Mouse (Mus musculus): Measurements from ENCODE around the gene Rabgap1l. TPM values are rescaled to one million over a fixed set of nuclear protein-coding genes. Genes with fewer than 3 reads are reported as not detected.
A peak's percentile ranks its signal among the peaks of the same experiment; 100 is the strongest.

Gene Rabgap1l
- polyA plus RNA-seq, 1 experiment from 2014 or later, result 17.4 TPM

- WGBS, result 86% methylated on average over 1 of the region's 1 CpGs
- ATAC-seq (replicated peaks; ENCODE audit: low FRiP score), result no peak
Measured at GRCm38 (mm10) chr1:160784122-160784521, 8.9 kb downstream of the Rabgap1l start.

DNA sequence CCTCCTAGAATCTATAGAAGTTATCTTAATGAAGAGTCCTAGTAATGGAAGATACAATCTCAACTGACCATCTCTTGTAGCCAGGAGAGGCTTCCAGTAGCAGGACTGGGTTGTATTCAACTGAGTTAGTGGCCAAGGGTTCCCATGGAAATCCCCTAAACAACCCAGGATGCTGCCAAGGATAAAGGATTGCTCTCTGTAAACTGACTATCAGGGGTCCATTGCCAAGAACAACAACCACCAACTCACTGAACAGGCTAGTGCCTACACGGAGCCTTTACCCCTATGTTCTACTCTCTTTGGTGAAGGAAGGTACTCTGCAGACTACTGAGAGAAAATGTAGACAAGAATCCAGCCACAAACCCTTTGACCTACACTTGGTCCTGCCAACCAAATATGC, 18.8 kb downstream of the Rabgap1l start:
- H3K4me3 ChIP-seq (ENCODE audit: low read depth, low read length), result no peak overlapping the region
- no peak overlapping the region for H3K9ac ChIP-seq (ENCODE audit: low read length)
- no peaks in the 10 kb centered on the region for H3K27me3 ChIP-seq (ENCODE audit: control insufficient read depth, insufficient read depth, low read length)
- no peaks in the 10 kb centered on the region for H3K36me3 ChIP-seq (ENCODE audit: control insufficient read depth, insufficient read depth, low read length)
- H3K4me2 ChIP-seq (ENCODE audit: low read depth, low read length, severe bottlenecking), result no peak overlapping the region
- H3K9me3 ChIP-seq (ENCODE audit: control insufficient read depth, low read length), result no peaks in the 10 kb centered on the region
- no peak for ATAC-seq (replicated peaks; ENCODE audit: low FRiP score)
- DNase-seq (ENCODE audit: low spot score), result no peak
- H3K4me1 ChIP-seq (replicated peaks; ENCODE audit: control insufficient read depth, insufficient read depth, low read length), result no peaks in the 10 kb centered on the region
- H3K27ac ChIP-seq (ENCODE audit: low read depth, low read length), result no peak overlapping the region
- 89% methylated on average over 1 of the region's 1 CpGs for WGBS

More at GRCm38 (mm10) chr1:160784122-160784521, 8.9 kb downstream of the Rabgap1l start:
- Histone ChIP-seq H3K9me3 (ENCODE audit: control insufficient read depth, low read length) (no peaks in the 10 kb centered on the region), H3K27me3 (ENCODE audit: control insufficient read depth, insufficient read depth, low read length) (no peaks in the 10 kb centered on the region), H3K4me2 (ENCODE audit: low read depth, low read length, severe bottlenecking) (no peak overlapping the region), H3K9ac (ENCODE audit: low read length) (no peak overlapping the region), H3K4me3 (ENCODE audit: low read depth, low read length) (no peak overlapping the region), H3K4me1 (replicated peaks; ENCODE audit: control insufficient read depth, insufficient read depth, low read length) (no peaks in the 10 kb centered on the region), H3K36me3 (ENCODE audit: control insufficient read depth, insufficient read depth, low read length) (no peaks in the 10 kb centered on the region), H3K27ac (ENCODE audit: low read depth, low read length) (no peak overlapping the region)
- no peak for DNase-seq (ENCODE audit: low spot score)

GRCm38 (mm10) chr1:160765565-160765964, 27.4 kb downstream of the Rabgap1l start:
- H3K27me3 ChIP-seq (ENCODE audit: control insufficient read depth, insufficient read depth, low read length), result no peaks in the 10 kb centered on the region
- ATAC-seq (replicated peaks; ENCODE audit: low FRiP score) (no peak), DNase-seq (ENCODE audit: low spot score) (no peak)
- WGBS, result 82% methylated on average over 2 of the region's 2 CpGs
- no peak overlapping the region for H3K4me3 ChIP-seq (ENCODE audit: low read depth, low read length)
- no peak overlapping the region for H3K4me2 ChIP-seq (ENCODE audit: low read depth, low read length, severe bottlenecking)
- no peak overlapping the region for H3K27ac ChIP-seq (ENCODE audit: low read depth, low read length)
- no peaks in the 10 kb centered on the region for H3K36me3 ChIP-seq (ENCODE audit: control insufficient read depth, insufficient read depth, low read length)
- H3K9ac ChIP-seq (ENCODE audit: low read length), result no peak overlapping the region
- no peaks in the 10 kb centered on the region for H3K9me3 ChIP-seq (ENCODE audit: control insufficient read depth, low read length)
- H3K4me1 ChIP-seq (replicated peaks; ENCODE audit: control insufficient read depth, insufficient read depth, low read length), result no peaks in the 10 kb centered on the region

GRCm38 (mm10) chr1:160758243-160758642, 34.8 kb downstream of the Rabgap1l start:
- no peaks in the 10 kb centered on the region for H3K9me3 ChIP-seq (ENCODE audit: control insufficient read depth, low read length)
- H3K27me3 ChIP-seq (ENCODE audit: control insufficient read depth, insufficient read depth, low read length), result no peaks in the 10 kb centered on the region
- H3K27ac ChIP-seq (ENCODE audit: low read depth, low read length), result no peak overlapping the region
- WGBS, result 23% methylated on average over 3 of the region's 3 CpGs
- H3K4me2 ChIP-seq (ENCODE audit: low read depth, low read length, severe bottlenecking), result no peak overlapping the region
- H3K4me1 ChIP-seq (replicated peaks; ENCODE audit: control insufficient read depth, insufficient read depth, low read length), result no peaks in the 10 kb centered on the region
- DNase-seq (ENCODE audit: low spot score), result peak; percentile 72
- no peaks in the 10 kb centered on the region for H3K36me3 ChIP-seq (ENCODE audit: control insufficient read depth, insufficient read depth, low read length)
- peak; percentile 78; the same call in 1 of the 2 replicates for ATAC-seq (replicated peaks; ENCODE audit: low FRiP score)
- H3K9ac ChIP-seq (ENCODE audit: low read length), result no peak overlapping the region
- H3K4me3 ChIP-seq (ENCODE audit: low read depth, low read length), result no peak overlapping the region

GRCm38 (mm10) chr1:160755359-160755758, 37.7 kb downstream of the Rabgap1l start:
- ATAC-seq (replicated peaks; ENCODE audit: low FRiP score) (no peak), DNase-seq (ENCODE audit: low spot score) (no peak)
- Histone ChIP-seq H3K4me1 (replicated peaks; ENCODE audit: control insufficient read depth, insufficient read depth, low read length) (no peaks in the 10 kb centered on the region), H3K27me3 (ENCODE audit: control insufficient read depth, insufficient read depth, low read length) (no peaks in the 10 kb centered on the region), H3K4me2 (ENCODE audit: low read depth, low read length, severe bottlenecking) (no peak overlapping the region), H3K9me3 (ENCODE audit: control insufficient read depth, low read length) (no peaks in the 10 kb centered on the region), H3K27ac (ENCODE audit: low read depth, low read length) (no peak overlapping the region), H3K36me3 (ENCODE audit: control insufficient read depth, insufficient read depth, low read length) (no peaks in the 10 kb centered on the region), H3K4me3 (ENCODE audit: low read depth, low read length) (no peak overlapping the region), H3K9ac (ENCODE audit: low read length) (no peak overlapping the region)

GRCm38 (mm10) chr1:160750629-160751028, 42.4 kb downstream of the Rabgap1l start:
- H3K9me3 ChIP-seq (ENCODE audit: control insufficient read depth, low read length), result no peaks in the 10 kb centered on the region
- 90% methylated on average over 2 of the region's 2 CpGs for WGBS
- no peak overlapping the region for H3K9ac ChIP-seq (ENCODE audit: low read length)
- H3K4me2 ChIP-seq (ENCODE audit: low read depth, low read length, severe bottlenecking), result no peak overlapping the region
- no peak for DNase-seq (ENCODE audit: low spot score)
- H3K4me1 ChIP-seq (replicated peaks; ENCODE audit: control insufficient read depth, insufficient read depth, low read length), result no peaks in the 10 kb centered on the region
- ATAC-seq (replicated peaks; ENCODE audit: low FRiP score), result no peak
- H3K4me3 ChIP-seq (ENCODE audit: low read depth, low read length), result no peak overlapping the region
- no peak overlapping the region for H3K27ac ChIP-seq (ENCODE audit: low read depth, low read length)
- H3K27me3 ChIP-seq (ENCODE audit: control insufficient read depth, insufficient read depth, low read length), result no peaks in the 10 kb centered on the region
- no peaks in the 10 kb centered on the region for H3K36me3 ChIP-seq (ENCODE audit: control insufficient read depth, insufficient read depth, low read length)

GRCm38 (mm10) chr1:160746786-160747185, 46.2 kb downstream of the Rabgap1l start:
- WGBS, result 43% methylated on average over 7 of the region's 7 CpGs
- H3K27me3 ChIP-seq (ENCODE audit: control insufficient read depth, insufficient read depth, low read length), result no peaks in the 10 kb centered on the region
- no peak overlapping the region for H3K27ac ChIP-seq (ENCODE audit: low read depth, low read length)
- H3K9ac ChIP-seq (ENCODE audit: low read length), result no peak overlapping the region
- no peaks in the 10 kb centered on the region for H3K4me1 ChIP-seq (replicated peaks; ENCODE audit: control insufficient read depth, insufficient read depth, low read length)
- ATAC-seq (replicated peaks; ENCODE audit: low FRiP score), result no peak
- no peaks in the 10 kb centered on the region for H3K36me3 ChIP-seq (ENCODE audit: control insufficient read depth, insufficient read depth, low read length)
- no peak overlapping the region for H3K4me3 ChIP-seq (ENCODE audit: low read depth, low read length)
- no peak overlapping the region for H3K4me2 ChIP-seq (ENCODE audit: low read depth, low read length, severe bottlenecking)
- DNase-seq (ENCODE audit: low spot score), result no peak
- no peaks in the 10 kb centered on the region for H3K9me3 ChIP-seq (ENCODE audit: control insufficient read depth, low read length)

DNA sequence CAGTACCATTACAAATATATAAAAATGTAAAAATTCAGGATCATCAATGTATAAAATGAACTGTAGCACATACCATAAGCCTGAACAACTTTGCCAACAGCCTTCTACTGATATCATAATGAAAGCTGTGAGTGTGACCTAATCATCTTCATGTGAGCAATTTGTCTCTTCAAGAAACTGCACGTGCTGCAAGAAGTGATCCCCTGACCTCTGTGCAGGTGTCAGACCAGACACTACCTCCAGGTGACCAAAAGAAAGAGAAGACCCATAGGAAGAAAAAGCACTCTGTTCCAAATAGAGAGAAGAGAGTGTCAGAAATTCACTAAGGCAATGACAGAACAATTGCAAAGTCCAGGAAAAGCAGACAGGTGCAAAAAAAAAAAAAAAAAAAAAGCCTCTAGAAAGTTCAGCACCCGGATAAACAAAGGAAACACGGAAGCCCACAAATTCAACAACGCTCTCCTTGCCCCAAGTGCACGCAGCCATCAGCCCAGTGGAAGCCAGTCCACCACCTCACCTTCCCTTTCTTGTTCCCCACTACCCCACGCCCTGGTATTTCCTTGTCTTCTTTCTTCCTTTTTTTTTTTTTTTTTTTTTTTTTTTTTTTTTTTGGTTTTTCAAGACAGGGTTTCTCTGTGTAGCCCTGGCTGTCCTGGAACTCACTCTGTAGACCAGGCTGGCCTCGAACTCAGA, 47.6 kb downstream of the Rabgap1l start:
- H3K27me3 ChIP-seq (ENCODE audit: control insufficient read depth, insufficient read depth, low read length), result no peaks in the 10 kb centered on the region
- no peak for DNase-seq (ENCODE audit: low spot score)

GRCm38 (mm10) chr1:160744009-160744408, 49.0 kb downstream of the Rabgap1l start:
- no peak for ATAC-seq (replicated peaks; ENCODE audit: low FRiP score)

More for the DNA sequence above, 47.6 kb downstream of the Rabgap1l start:
- ATAC-seq (replicated peaks; ENCODE audit: low FRiP score), result no peak
- Histone ChIP-seq H3K9ac (ENCODE audit: low read length) (no peak overlapping the region), H3K9me3 (ENCODE audit: control insufficient read depth, low read length) (no peaks in the 10 kb centered on the region), H3K27ac (ENCODE audit: low read depth, low read length) (no peak overlapping the region), H3K36me3 (ENCODE audit: control insufficient read depth, insufficient read depth, low read length) (no peaks in the 10 kb centered on the region), H3K4me3 (ENCODE audit: low read depth, low read length) (no peak overlapping the region), H3K4me2 (ENCODE audit: low read depth, low read length, severe bottlenecking) (no peak overlapping the region), H3K4me1 (replicated peaks; ENCODE audit: control insufficient read depth, insufficient read depth, low read length) (no peaks in the 10 kb centered on the region)
- 93% methylated on average over 7 of the region's 7 CpGs for WGBS

More at GRCm38 (mm10) chr1:160744009-160744408, 49.0 kb downstream of the Rabgap1l start:
- 53% methylated on average over 3 of the region's 3 CpGs for WGBS
- no peak for DNase-seq (ENCODE audit: low spot score)
- Histone ChIP-seq H3K4me3 (ENCODE audit: low read depth, low read length) (no peak overlapping the region), H3K4me2 (ENCODE audit: low read depth, low read length, severe bottlenecking) (no peak overlapping the region), H3K4me1 (replicated peaks; ENCODE audit: control insufficient read depth, insufficient read depth, low read length) (no peaks in the 10 kb centered on the region), H3K36me3 (ENCODE audit: control insufficient read depth, insufficient read depth, low read length) (no peaks in the 10 kb centered on the region), H3K27me3 (ENCODE audit: control insufficient read depth, insufficient read depth, low read length) (no peaks in the 10 kb centered on the region), H3K27ac (ENCODE audit: low read depth, low read length) (no peak overlapping the region), H3K9me3 (ENCODE audit: control insufficient read depth, low read length) (no peaks in the 10 kb centered on the region), H3K9ac (ENCODE audit: low read length) (no peak overlapping the region)

Data from forebrain, embryonic 11.5 days (tissue).